Mouse (Mus musculus) bone marrow macrophage, adult 2 months (primary cell): ENCODE measurements around the gene Cry2.

Source experiments
- CTCF ChIP-seq: IDR thresholded peaks from 2 replicates; pipeline ENCODE4 v1.5.1; 2012; ENCODE audit warnings: low read depth, mild to moderate bottlenecking, low read length, moderate library complexity
- POLR2A ChIP-seq: IDR thresholded peaks from 2 replicates; pipeline ENCODE4 v1.6.1; 2012; ENCODE audit warnings: mild to moderate bottlenecking, low read depth, low read length, borderline replicate concordance

DNA sequence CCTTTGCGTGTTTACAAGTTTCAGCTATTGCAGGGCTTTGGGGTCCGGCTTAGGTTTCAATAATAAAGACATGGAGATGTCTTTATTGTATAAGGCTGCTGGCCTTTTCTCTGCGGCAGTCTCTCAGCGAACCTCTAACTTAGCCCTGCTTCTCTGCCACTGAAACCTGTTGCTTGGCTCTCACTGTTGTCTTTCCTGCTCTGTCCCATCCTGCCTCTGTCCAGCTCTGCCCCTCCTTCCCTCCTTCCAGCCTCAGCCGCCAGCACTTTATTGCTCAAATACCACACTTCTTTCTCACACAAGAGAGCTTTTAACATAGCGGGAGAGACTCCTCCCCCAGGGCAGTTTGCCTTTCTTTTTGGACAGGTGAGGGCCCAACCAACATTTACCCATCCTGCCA is 6.6 kb upstream of the Cry2 start:
- TF ChIP-seq CTCF (no peak), POLR2A (no peak)
